Mouse (Mus musculus): ENCODE data around the gene Fbxo46. TPM values are rescaled to one million over a fixed set of nuclear protein-coding genes. Genes with fewer than 3 reads are reported as not detected.

Fbxo46 gene
- polyA plus RNA-seq, 1 experiment = 4.8 TPM

DNA sequence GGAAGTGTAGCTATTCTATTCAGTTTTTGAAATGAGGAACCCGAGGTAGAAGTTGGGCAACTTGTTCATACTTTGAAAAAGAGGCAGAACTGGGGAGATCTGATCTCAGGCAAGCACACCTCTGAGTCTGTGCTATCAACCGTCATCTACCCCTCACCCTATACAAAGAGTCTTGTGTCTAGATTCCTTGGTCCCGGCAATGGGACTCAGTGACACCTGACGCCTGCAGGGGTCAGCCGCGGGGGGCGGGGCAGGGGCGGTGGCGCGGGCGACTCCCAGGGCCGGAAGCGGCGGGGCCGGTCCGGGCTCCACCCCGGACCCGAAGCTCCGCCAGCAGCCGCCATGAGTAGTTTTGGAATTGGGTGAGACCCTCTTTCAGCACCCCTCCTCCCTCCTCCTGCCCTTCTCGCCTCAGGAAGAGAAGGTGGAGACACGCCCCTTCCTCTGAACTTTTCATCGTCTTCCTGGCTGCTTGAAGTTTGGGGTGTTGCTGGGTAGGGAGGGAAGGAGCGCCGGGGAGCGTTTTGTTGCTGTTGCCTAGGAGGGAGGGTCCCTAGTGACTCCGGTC is 61.3 kb downstream of the Fbxo46 start:
- Histone ChIP-seq H3K27ac (ENCODE audit: insufficient read depth, low read length) (no peak overlapping the region), H3K4me3 (ENCODE audit: insufficient read depth, low read length) (peak overlapping the region; percentile 51), H3K4me1 (ENCODE audit: control insufficient read depth, insufficient read depth, low read length) (peaks cover 2% of the 10 kb centered on the region; the same call in 1 of the 2 replicates)
- TF ChIP-seq POLR2A (IDR thresholded peaks at IDR 0.05; ENCODE audit: low read depth, low read length) (peak; percentile 42; the same call in 1 of the 2 replicates), CTCF (IDR thresholded peaks at IDR 0.05; ENCODE audit: borderline replicate concordance, insufficient read depth, low read length) (no peak)

DNA sequence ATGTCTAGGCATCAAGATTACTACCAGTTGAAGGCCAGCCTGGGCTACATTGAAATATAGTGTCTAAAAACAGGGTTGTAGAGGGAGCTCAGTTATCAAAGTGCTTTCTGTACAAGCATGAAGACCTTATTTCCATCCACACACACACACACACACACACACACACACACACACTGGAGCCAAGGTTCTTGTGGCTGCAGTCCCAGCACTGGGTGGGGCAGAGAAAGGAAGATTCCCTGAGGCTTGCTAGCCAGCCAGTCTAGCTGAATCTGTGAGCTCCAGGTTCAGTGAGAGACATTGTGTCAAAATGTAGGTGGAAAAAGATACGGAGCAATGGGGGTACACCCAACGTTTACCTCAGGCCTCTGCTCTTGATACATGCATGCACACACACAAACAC is 64.6 kb downstream of the Fbxo46 start:
- no peak for TF ChIP-seq CTCF (IDR thresholded peaks at IDR 0.05; ENCODE audit: borderline replicate concordance, insufficient read depth, low read length)
- TF ChIP-seq POLR2A (IDR thresholded peaks at IDR 0.05; ENCODE audit: low read depth, low read length) = no peak
- H3K4me3 ChIP-seq (ENCODE audit: insufficient read depth, low read length) = no peak overlapping the region
- H3K4me1 ChIP-seq (ENCODE audit: control insufficient read depth, insufficient read depth, low read length) = peaks cover 2% of the 10 kb centered on the region; the same call in 1 of the 2 replicates
- no peak overlapping the region for H3K27ac ChIP-seq (ENCODE audit: insufficient read depth, low read length)

DNA sequence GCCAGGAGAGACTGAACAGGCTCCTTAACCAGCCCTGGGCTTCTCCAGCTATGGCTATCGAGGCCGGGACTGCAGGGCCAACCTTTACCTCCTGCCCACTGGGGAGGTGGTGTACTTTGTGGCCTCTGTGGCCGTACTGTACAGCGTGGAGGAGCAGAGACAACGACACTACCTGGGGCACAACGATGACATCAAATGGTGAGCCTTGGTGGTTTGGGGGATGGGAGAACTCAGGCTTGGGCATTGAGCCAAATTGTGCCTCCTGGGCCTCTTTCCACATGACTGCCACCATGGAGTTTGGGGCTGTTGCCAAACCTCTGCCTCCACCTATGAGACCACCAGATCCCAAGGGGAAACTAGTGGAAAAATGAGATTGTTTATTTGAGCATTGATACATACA is 65.1 kb downstream of the Fbxo46 start:
- Histone ChIP-seq H3K4me3 (ENCODE audit: insufficient read depth, low read length) (no peak overlapping the region), H3K27ac (ENCODE audit: insufficient read depth, low read length) (no peak overlapping the region), H3K4me1 (ENCODE audit: control insufficient read depth, insufficient read depth, low read length) (peaks cover 2% of the 10 kb centered on the region; the same call in 1 of the 2 replicates)
- TF ChIP-seq CTCF (IDR thresholded peaks at IDR 0.05; ENCODE audit: borderline replicate concordance, insufficient read depth, low read length) (no peak), POLR2A (IDR thresholded peaks at IDR 0.05; ENCODE audit: low read depth, low read length) (no peak)

Other genes starting within 250 kb of the Fbxo46 start
- not detected in 2 replicates for gene Pglyrp1, start 248.5 kb upstream of the Fbxo46 start, polyA plus RNA-seq (2011; ENCODE audit: insufficient read length, low read depth, missing spikeins)
- 10.1 and 10.5 TPM in 2 replicates for gene Ccdc61, start 209.4 kb upstream of the Fbxo46 start, polyA plus RNA-seq (2011; ENCODE audit: insufficient read length, low read depth, missing spikeins)
- 0.23 and 0.30 TPM in 2 replicates for gene Nova2, start 194.0 kb upstream of the Fbxo46 start, polyA plus RNA-seq (2011; ENCODE audit: insufficient read length, low read depth, missing spikeins)
- not detected in 2 replicates for gene Nanos2, start 132.5 kb upstream of the Fbxo46 start, polyA plus RNA-seq (2011; ENCODE audit: insufficient read length, low read depth, missing spikeins)
- gene Mypop, start 128.6 kb upstream of the Fbxo46 start, polyA plus RNA-seq (2011; ENCODE audit: insufficient read length, low read depth, missing spikeins) = 8.4 and 10.6 TPM in 2 replicates
- gene Irf2bp1, start 115.8 kb upstream of the Fbxo46 start, polyA plus RNA-seq (2011; ENCODE audit: insufficient read length, low read depth, missing spikeins) = 13.2 and 15.6 TPM in 2 replicates
- gene Foxa3, start 96.3 kb upstream of the Fbxo46 start, polyA plus RNA-seq (2011; ENCODE audit: insufficient read length, low read depth, missing spikeins) = not detected in 2 replicates
- 72.6 and 78.3 TPM in 2 replicates for gene Sympk, start 95.5 kb upstream of the Fbxo46 start, polyA plus RNA-seq (2011; ENCODE audit: insufficient read length, low read depth, missing spikeins)
- gene Rsph6a, start 65.2 kb upstream of the Fbxo46 start, polyA plus RNA-seq (2011; ENCODE audit: insufficient read length, low read depth, missing spikeins) = not detected in 2 replicates
- gene Dmwd, start 43.6 kb upstream of the Fbxo46 start, polyA plus RNA-seq (2011; ENCODE audit: insufficient read length, low read depth, missing spikeins) = 39.0 and 47.0 TPM in 2 replicates
- 75.4 and 114 TPM in 2 replicates for gene Dmpk, start 36.0 kb upstream of the Fbxo46 start, polyA plus RNA-seq (2011; ENCODE audit: insufficient read length, low read depth, missing spikeins)
- 7.4 and 11.4 TPM in 2 replicates for gene Six5, start 25.3 kb upstream of the Fbxo46 start, polyA plus RNA-seq (2011; ENCODE audit: insufficient read length, low read depth, missing spikeins)
- gene Gm4969, start 1.5 kb upstream of the Fbxo46 start, polyA plus RNA-seq (2011; ENCODE audit: insufficient read length, low read depth, missing spikeins) = not detected in 2 replicates
- 16.3 and 19.2 TPM in 2 replicates for gene Qpctl, start 29.4 kb downstream of the Fbxo46 start, polyA plus RNA-seq (2011; ENCODE audit: insufficient read length, low read depth, missing spikeins)
- 70.0 and 71.3 TPM in 2 replicates for gene Snrpd2, start 29.9 kb downstream of the Fbxo46 start, polyA plus RNA-seq (2011; ENCODE audit: insufficient read length, low read depth, missing spikeins)
- not detected in 2 replicates for gene Gipr, start 46.3 kb downstream of the Fbxo46 start, polyA plus RNA-seq (2011; ENCODE audit: insufficient read length, low read depth, missing spikeins)
- 17.3 and 23.2 TPM in 2 replicates for gene Eml2, start 56.6 kb downstream of the Fbxo46 start, polyA plus RNA-seq (2011; ENCODE audit: insufficient read length, low read depth, missing spikeins)
- gene Gpr4, start 92.7 kb downstream of the Fbxo46 start, polyA plus RNA-seq (2011; ENCODE audit: insufficient read length, low read depth, missing spikeins) = 0.17 and 0.18 TPM in 2 replicates
- 21.8 and 24.4 TPM in 2 replicates for gene Opa3, start 108.5 kb downstream of the Fbxo46 start, polyA plus RNA-seq (2011; ENCODE audit: insufficient read length, low read depth, missing spikeins)
- 161 and 186 TPM in 2 replicates for gene Vasp, start 152.0 kb downstream of the Fbxo46 start, polyA plus RNA-seq (2011; ENCODE audit: insufficient read length, low read depth, missing spikeins)
- not detected in 2 replicates for gene Ppm1n, start 160.2 kb downstream of the Fbxo46 start, polyA plus RNA-seq (2011; ENCODE audit: insufficient read length, low read depth, missing spikeins)
- 6.8 and 7.8 TPM in 2 replicates for gene Rtn2, start 162.8 kb downstream of the Fbxo46 start, polyA plus RNA-seq (2011; ENCODE audit: insufficient read length, low read depth, missing spikeins)
- gene Fosb, start 190.2 kb downstream of the Fbxo46 start, polyA plus RNA-seq (2011; ENCODE audit: insufficient read length, low read depth, missing spikeins) = 2.1 and 2.7 TPM in 2 replicates
- 44.9 and 52.2 TPM in 2 replicates for gene Ercc1, start 224.9 kb downstream of the Fbxo46 start, polyA plus RNA-seq (2011; ENCODE audit: insufficient read length, low read depth, missing spikeins)
- 13.3 and 13.4 TPM in 2 replicates for gene Cd3eap, start 239.6 kb downstream of the Fbxo46 start, polyA plus RNA-seq (2011; ENCODE audit: insufficient read length, low read depth, missing spikeins)
- 11.0 and 12.5 TPM in 2 replicates for gene Ppp1r13l, start 239.9 kb downstream of the Fbxo46 start, polyA plus RNA-seq (2011; ENCODE audit: insufficient read length, low read depth, missing spikeins)

All from embryonic fibroblast, embryonic 13.5 days (primary cell).